Mouse (Mus musculus) heart, adult 2 months (tissue): Measurements from ENCODE around the gene Nol6. TPM values are rescaled to one million over a fixed set of nuclear protein-coding genes. Genes with fewer than 3 reads are reported as not detected.

ENCODE experiments used
- DNase-seq, 2 experiments: peaks; one replicate each; pipeline ENCODE4 v3.0.0; 2021
- H3K27ac ChIP-seq: fragments of 200-600 bp; 2 replicates; pipeline ENCODE4 v1.8.1; 2022
- H3K27me3 ChIP-seq: fragments of 200-500 bp; 2 replicates; pipeline ENCODE4 v1.6.1; 2012; ENCODE audit warnings: mild to moderate bottlenecking, low read length, inconsistent platforms, mixed read lengths; ENCODE audit not compliant: control insufficient read depth, insufficient read depth
- H3K36me3 ChIP-seq: fragments of 200-500 bp; 2 replicates; pipeline ENCODE4 v1.6.1; 2012; ENCODE audit warnings: low read length, inconsistent platforms; ENCODE audit not compliant: control insufficient read depth, insufficient read depth
- H3K4me1 ChIP-seq: fragments of 200-500 bp; 2 replicates; pipeline ENCODE4 v1.6.1; 2011; ENCODE audit warnings: low read length; ENCODE audit not compliant: control insufficient read depth, insufficient read depth
- H3K4me3 ChIP-seq: fragments of 200-600 bp; 2 replicates; pipeline ENCODE4 v1.8.1; 2022
- H3K79me2 ChIP-seq: fragments of 200-500 bp; replicated peaks from 2 replicates; pipeline ENCODE4 v1.6.1; 2012; ENCODE audit warnings: mild to moderate bottlenecking, inconsistent platforms, low read length, moderate library complexity, mixed read lengths; ENCODE audit not compliant: control insufficient read depth, insufficient read depth
- H3K9ac ChIP-seq: fragments of 200-500 bp; 2 replicates; pipeline ENCODE4 v1.6.1; 2012; ENCODE audit warnings: low read depth, mild to moderate bottlenecking, control low read depth, inconsistent platforms, low read length, mixed read lengths
- CTCF ChIP-seq: fragments of 200-600 bp; IDR thresholded peaks from 2 replicates; pipeline ENCODE4 v1.8.1; 2022; ENCODE audit warnings: antibody characterized with exemption, mild to moderate bottlenecking, moderate library complexity
- EP300 ChIP-seq: fragments of 200-500 bp; IDR thresholded peaks from 2 replicates; pipeline ENCODE4 v1.6.1; 2011; ENCODE audit warnings: low read depth, low read length, control low read depth; ENCODE audit not compliant: insufficient read depth
- POLR2A ChIP-seq: fragments of 200-500 bp; IDR thresholded peaks from 2 replicates; pipeline ENCODE4 v1.6.1; 2011; ENCODE audit warnings: mild to moderate bottlenecking, low read depth, low read length, control low read depth; ENCODE audit not compliant: insufficient read depth
- WGBS: fragments of 180-500 bp; shearing (Covaris S2); methylation state at CpG from one replicate; pipeline ENCODE4 v1.1.7; 2018; 5-methylcytosine and 5-hydroxymethylcytosine counted together
- intact Hi-C: fragments of 180-260 bp; cut with DNase I; formaldehyde crosslinking; loops from one replicate; pipeline ENCODE4 v1.15.1; 2025
- polyA plus RNA-seq: library from polyadenylated mRNA; depleted of rRNA; stranded (reverse); fragments of >200 nt; gene quantifications from 2 replicates; pipeline ENCODE4 v1.2.3, GENCODE M21; 2012
- total RNA-seq, 2 experiments: library from RNA; stranded (reverse); gene quantifications; 2 replicates each; pipeline ENCODE4 v1.2.3; 2021

Nol6 gene
- total and polyA plus RNA-seq, 3 experiments, result 14.9 to 17.6 (median 16.4) TPM

- Histone ChIP-seq H3K4me3 (no peak overlapping the region), H3K4me1 (peaks cover 7% of the 10 kb centered on the region), H3K79me2 (peaks cover 6% of the 10 kb centered on the region; the same call in 1 of the 2 replicates), H3K36me3 (peaks cover 18% of the 10 kb centered on the region), H3K9ac (no peak overlapping the region), H3K27ac (no peak overlapping the region), H3K27me3 (no peaks in the 10 kb centered on the region)
- DNase-seq, result no peak
- intact Hi-C loops, result no loop called here
- WGBS, result 75% methylated on average over 6 of the region's 6 CpGs
- TF ChIP-seq CTCF (no peak), POLR2A (no peak), EP300 (no peak)
Observed at GRCm38 (mm10) chr4:41140174-41140875, 16.1 kb upstream of the Nol6 start.

GRCm38 (mm10) chr4:41136811-41137210 lies 12.6 kb upstream of the Nol6 start:
- H3K27ac ChIP-seq, result peak overlapping the region; percentile 97
- peaks cover 18% of the 10 kb centered on the region for H3K36me3 ChIP-seq
- intact Hi-C loops, result no loop called here
- no peak for DNase-seq
- TF ChIP-seq POLR2A, result no peak
- no peak for TF ChIP-seq EP300
- TF ChIP-seq CTCF, result no peak
- H3K4me3 ChIP-seq, result peak overlapping the region; percentile 92
- H3K79me2 ChIP-seq, result no peaks in the 10 kb centered on the region; the same call in 1 of the 2 replicates
- no peaks in the 10 kb centered on the region for H3K27me3 ChIP-seq
- peaks cover 5% of the 10 kb centered on the region for H3K4me1 ChIP-seq
- H3K9ac ChIP-seq, result peak overlapping the region; percentile 92
- WGBS, result 1% methylated on average over 8 of the region's 8 CpGs

- Histone ChIP-seq H3K79me2 (no peaks in the 10 kb centered on the region; the same call in 1 of the 2 replicates), H3K36me3 (peaks cover 18% of the 10 kb centered on the region), H3K4me3 (peak overlapping the region; percentile 92), H3K27ac (peak overlapping the region; percentile 97), H3K4me1 (peaks cover 5% of the 10 kb centered on the region), H3K9ac (peak overlapping the region; percentile 92), H3K27me3 (no peaks in the 10 kb centered on the region)
- no peak for DNase-seq
- 0% methylated on average over 4 of the region's 4 CpGs for WGBS
- intact Hi-C loops, result no loop called here
- 0 out of 2 replicates have a peak, but pooled peaks have one; percentile 12 for TF ChIP-seq EP300
- no peak for TF ChIP-seq CTCF
- peak; percentile 66 for TF ChIP-seq POLR2A
Observed at GRCm38 (mm10) chr4:41136454-41136805, 12.2 kb upstream of the Nol6 start.

- intact Hi-C loops, result no loop called here
- H3K27me3 ChIP-seq, result no peaks in the 10 kb centered on the region
- 0 out of 2 replicates have a peak, but pooled peaks have one; percentile 7 for TF ChIP-seq CTCF
- no peak for TF ChIP-seq EP300
- no peaks in the 10 kb centered on the region; the same call in 1 of the 2 replicates for H3K79me2 ChIP-seq
- H3K27ac ChIP-seq, result peak within 1 kb of the TSS; percentile 97
- H3K4me3 ChIP-seq, result peak within 1 kb of the TSS; percentile 92
- under 1% methylated on average over 56 of the region's 65 CpGs for WGBS
- peaks cover 5% of the 10 kb centered on the region for H3K4me1 ChIP-seq
- H3K36me3 ChIP-seq, result peaks cover 14% of the 10 kb centered on the region
- DNase-seq, result peak; percentile 85 to 86
- peak within 1 kb of the TSS; percentile 92 for H3K9ac ChIP-seq
Observed at GRCm38 (mm10) chr4:41135711-41136453, 11.6 kb upstream of the Nol6 start, which contains the start of gene Ube2r2. TSS of gene Ube2r2 (plus strand) at chr4:41135743.

- H3K4me1 ChIP-seq, result peaks cover 3% of the 10 kb centered on the region; the same call in 1 of the 2 replicates
- H3K27ac ChIP-seq, result peak overlapping the region; percentile 97
- peak overlapping the region; percentile 92 for H3K9ac ChIP-seq
- DNase-seq, result peak; percentile 86 to 87
- intact Hi-C loops, result loop anchor here (5.0 kb wide), 1 partner anchor 257 kb away; no protein-coding TSS in a partner anchor
- H3K79me2 ChIP-seq, result no peaks in the 10 kb centered on the region; the same call in 1 of the 2 replicates
- peak overlapping the region; percentile 92 for H3K4me3 ChIP-seq
- peaks cover 8% of the 10 kb centered on the region for H3K36me3 ChIP-seq
- 0 out of 2 replicates have a peak, but pooled peaks have one; percentile 23 for TF ChIP-seq EP300
- TF ChIP-seq POLR2A, result peak; percentile 65
- no peak for TF ChIP-seq CTCF
- WGBS, result under 1% methylated on average over 21 of the region's 70 CpGs
- no peaks in the 10 kb centered on the region for H3K27me3 ChIP-seq
Observed at GRCm38 (mm10) chr4:41134935-41135710, 10.9 kb upstream of the Nol6 start.
